Mouse (Mus musculus) MEL (cell line): ENCODE measurements around the gene Tmem176b. TPM values are rescaled to one million over a fixed set of nuclear protein-coding genes. Genes with fewer than 3 reads are reported as not detected.

Experiments
- DNase-seq: peaks from one replicate; pipeline ENCODE4 v3.0.0; 2011; ENCODE audit warnings: low read depth, low spot score
- H3K27ac ChIP-seq: 2 replicates; pipeline ENCODE4 v1.5.1; 2012; ENCODE audit warnings: low read depth, mild to moderate bottlenecking, control low read depth, low read length, moderate library complexity; ENCODE audit not compliant: control insufficient read depth
- H3K27me3 ChIP-seq, 2 experiments: fragments of 150-350 bp in 1 of 2; sonication (generic) in 1 of 2; 2 replicates each; pipeline ENCODE4 v1.6.1; 2012; ENCODE audit warnings: low read length in 2 of 2, mild to moderate bottlenecking in 2 of 2, improper control_type of control experiment in 1 of 2, moderate library complexity in 1 of 2; ENCODE audit not compliant: insufficient read depth in 2 of 2, control insufficient read depth in 1 of 2
- H3K36me3 ChIP-seq, 2 experiments: 2 replicates each; pipeline ENCODE4 v1.6.1; 2012 to 2014; ENCODE audit warnings: low read length in 2 of 2, improper control_type of control experiment in 1 of 2, inconsistent platforms in 1 of 2, mild to moderate bottlenecking in 1 of 2; ENCODE audit not compliant: insufficient read depth in 2 of 2, control insufficient read depth in 1 of 2
- H3K4me1 ChIP-seq, 2 experiments: fragments of 150-350 bp in 1 of 2; sonication (generic) in 1 of 2; 2 replicates each; pipeline ENCODE4 v1.6.1; 2012; ENCODE audit warnings: low read length in 2 of 2, improper control_type of control experiment in 1 of 2, mild to moderate bottlenecking in 1 of 2; ENCODE audit not compliant: insufficient read depth in 2 of 2, control insufficient read depth in 1 of 2
- H3K4me3 ChIP-seq, 2 experiments: fragments of 150-350 bp in 1 of 2; sonication (generic) in 1 of 2; 2 replicates each; pipeline ENCODE4 v1.5.1; 2012; ENCODE audit warnings: low read depth in 2 of 2, low read length in 2 of 2, mild to moderate bottlenecking in 2 of 2, moderate library complexity in 2 of 2, control low read depth in 1 of 2, improper control_type of control experiment in 1 of 2; ENCODE audit not compliant: control insufficient read depth in 1 of 2, insufficient read depth in 1 of 2
- H3K79me2 ChIP-seq: 2 replicates; pipeline ENCODE4 v1.6.1; 2012; ENCODE audit warnings: mild to moderate bottlenecking, low read length, moderate library complexity; ENCODE audit not compliant: control insufficient read depth, poor library complexity, insufficient read depth
- H3K9ac ChIP-seq: 2 replicates; pipeline ENCODE4 v1.6.1; 2012; ENCODE audit warnings: low read depth, mild to moderate bottlenecking, control low read depth, low read length, moderate library complexity; ENCODE audit not compliant: control insufficient read depth, poor library complexity, severe bottlenecking
- H3K9me3 ChIP-seq: fragments of 150-350 bp; sonication (generic); replicated peaks from 2 replicates; pipeline ENCODE4 v1.6.1; 2012; ENCODE audit warnings: mild to moderate bottlenecking, low read length, improper control_type of control experiment, moderate library complexity; ENCODE audit not compliant: insufficient read depth
- CHD1 ChIP-seq: IDR thresholded peaks from 2 replicates; pipeline ENCODE4 v1.6.1; 2012; ENCODE audit warnings: low read depth, mild to moderate bottlenecking, inconsistent platforms, low read length, improper control_type of control experiment
- CTCF ChIP-seq, 3 experiments: IDR thresholded peaks in 2 of 3; conservative IDR thresholded peaks in 1 of 3; 2 replicates each; pipeline ENCODE4 v1.5.1; 2011 to 2012; ENCODE audit warnings: low read length in 3 of 3, low read depth in 2 of 3, mild to moderate bottlenecking in 2 of 3, improper control_type of control experiment in 1 of 3, inconsistent platforms in 1 of 3, mixed read lengths in 1 of 3, moderate library complexity in 1 of 3; ENCODE audit not compliant: control insufficient read depth in 1 of 3, insufficient read depth in 1 of 3, poor library complexity in 1 of 3, severe bottlenecking in 1 of 3
- ELF1 ChIP-seq: IDR thresholded peaks from 2 replicates; pipeline ENCODE4 v1.6.1; 2014; ENCODE audit warnings: low read depth, mild to moderate bottlenecking, inconsistent platforms, low read length, improper control_type of control experiment, moderate library complexity
- ETS1 ChIP-seq: IDR thresholded peaks from 2 replicates; pipeline ENCODE4 v1.6.1; 2012; ENCODE audit warnings: low read depth, mild to moderate bottlenecking, inconsistent platforms, low read length, improper control_type of control experiment, moderate library complexity
- GABPA ChIP-seq: IDR thresholded peaks from 2 replicates; pipeline ENCODE4 v1.6.1; 2012; ENCODE audit warnings: low read depth, mild to moderate bottlenecking, inconsistent platforms, low read length, improper control_type of control experiment, moderate library complexity
- GATA1 ChIP-seq: IDR thresholded peaks from 2 replicates; pipeline ENCODE4 v1.6.1; 2011; ENCODE audit warnings: low read depth, low read length, improper control_type of control experiment
- HCFC1 ChIP-seq: IDR thresholded peaks from 2 replicates; pipeline ENCODE4 v1.6.1; 2012; ENCODE audit warnings: low read depth, mild to moderate bottlenecking, inconsistent platforms, low read length, improper control_type of control experiment, moderate library complexity
- JUND ChIP-seq: IDR thresholded peaks from 2 replicates; pipeline ENCODE4 v1.6.1; 2011; ENCODE audit warnings: low read depth, mild to moderate bottlenecking, improper control_type of control experiment, low read length
- MAFK ChIP-seq: IDR thresholded peaks from 2 replicates; pipeline ENCODE4 v1.6.1; 2011; ENCODE audit warnings: low read depth, mild to moderate bottlenecking, low read length, improper control_type of control experiment, borderline replicate concordance
- MAX ChIP-seq: IDR thresholded peaks from 2 replicates; pipeline ENCODE4 v1.6.1; 2011; ENCODE audit warnings: low read length, improper control_type of control experiment
- MXI1 ChIP-seq: IDR thresholded peaks from 2 replicates; pipeline ENCODE4 v1.6.1; 2011; ENCODE audit warnings: mild to moderate bottlenecking, low read depth, low read length, improper control_type of control experiment
- MYB ChIP-seq: IDR thresholded peaks from 2 replicates; pipeline ENCODE4 v1.6.1; 2011; ENCODE audit warnings: mild to moderate bottlenecking, low read depth, low read length, improper control_type of control experiment
- NELFE ChIP-seq: IDR thresholded peaks from 2 replicates; pipeline ENCODE4 v1.6.1; 2011; ENCODE audit warnings: low read depth, low read length, improper control_type of control experiment
- POLR2A ChIP-seq, 2 experiments: IDR thresholded peaks; 2 replicates each; pipeline ENCODE4 v1.6.1; 2011 to 2012; ENCODE audit warnings: low read length in 2 of 2, mild to moderate bottlenecking in 2 of 2, control low read depth in 1 of 2, improper control_type of control experiment in 1 of 2, low read depth in 1 of 2, moderate library complexity in 1 of 2; ENCODE audit not compliant: control insufficient read depth in 1 of 2, insufficient read depth in 1 of 2, poor library complexity in 1 of 2
- POLR2AphosphoS5 ChIP-seq: IDR thresholded peaks from 2 replicates; pipeline ENCODE4 v1.6.1; 2012; ENCODE audit warnings: low read depth, borderline replicate concordance, mild to moderate bottlenecking, inconsistent platforms, low read length, moderate library complexity, mixed read lengths
- RAD21 ChIP-seq: IDR thresholded peaks from 2 replicates; pipeline ENCODE4 v1.6.1; 2011; ENCODE audit warnings: mild to moderate bottlenecking, low read depth, low read length, improper control_type of control experiment
- SMC3 ChIP-seq: IDR thresholded peaks from 2 replicates; pipeline ENCODE4 v1.6.1; 2011; ENCODE audit warnings: low read depth, low read length, improper control_type of control experiment
- TAL1 ChIP-seq: IDR thresholded peaks from 2 replicates; pipeline ENCODE4 v1.6.1; 2012; ENCODE audit warnings: mild to moderate bottlenecking, inconsistent platforms, low read length, moderate library complexity, mixed read lengths
- TBP ChIP-seq: IDR thresholded peaks from 2 replicates; pipeline ENCODE4 v1.8.0; 2011; ENCODE audit warnings: low read depth, low read length, improper control_type of control experiment
- USF2 ChIP-seq, 2 experiments: IDR thresholded peaks; 2 replicates each; pipeline ENCODE4 v1.6.1; 2011 to 2012; ENCODE audit warnings: improper control_type of control experiment in 2 of 2, low read length in 2 of 2, borderline replicate concordance in 1 of 2, inconsistent platforms in 1 of 2, low read depth in 1 of 2, mild to moderate bottlenecking in 1 of 2; ENCODE audit not compliant: insufficient read depth in 1 of 2
- ZKSCAN1 ChIP-seq: IDR thresholded peaks from 2 replicates; pipeline ENCODE4 v1.6.1; 2012; ENCODE audit warnings: low read depth, mild to moderate bottlenecking, inconsistent platforms, low read length, improper control_type of control experiment, moderate library complexity
- ZNF384 ChIP-seq: IDR thresholded peaks from 2 replicates; pipeline ENCODE4 v1.6.1; 2012; ENCODE audit warnings: low read depth, mild to moderate bottlenecking, inconsistent platforms, low read length, improper control_type of control experiment
- polyA plus RNA-seq, 2 experiments: library from polyadenylated mRNA; stranded (reverse) in 1 of 2; unstranded in 1 of 2; fragments of >175 nt in 1 of 2; fragments of >200 nt in 1 of 2; gene quantifications; 2 replicates each; pipeline versions ENCODE4 v1.2.1 to v1.2.4; 2012; ENCODE audit warnings: low replicate concordance in 2 of 2, low read depth in 1 of 2; ENCODE audit not compliant: insufficient read length in 2 of 2, insufficient read depth in 1 of 2, missing spikeins in 1 of 2
- total RNA-seq: library from RNA; depleted of rRNA; stranded (reverse); fragments of 300-350 nt; gene quantifications from 2 replicates; pipeline ENCODE4 v1.2.3, GENCODE M21; 2012

The Tmem176b gene
- total and polyA plus RNA-seq, 3 experiments: 23.0 to 77.0 TPM; not detected in 1

DNA sequence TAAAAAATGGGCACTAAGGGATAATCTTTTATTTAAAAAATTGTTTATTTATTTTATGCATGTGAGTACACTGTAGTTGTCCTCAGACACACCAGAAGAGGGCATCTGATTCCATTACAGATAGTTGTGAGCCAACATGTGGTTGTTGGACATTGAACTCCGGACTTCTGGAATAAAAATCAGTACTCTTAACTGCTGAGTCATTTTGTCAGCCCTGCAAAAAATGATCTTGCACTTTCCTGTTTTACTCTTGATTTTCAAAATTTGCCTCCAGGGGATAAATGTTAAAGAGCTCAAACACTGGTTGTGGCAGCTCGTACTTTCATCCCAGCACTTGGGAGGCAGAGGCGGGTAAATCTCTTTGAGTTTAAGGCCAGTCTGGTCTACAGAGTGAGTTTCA is 34.5 kb downstream of the Tmem176b start:
- no peak overlapping the region for H3K9ac ChIP-seq
- no peak overlapping the region for H3K4me3 ChIP-seq
- no peaks in the 10 kb centered on the region for H3K27me3 ChIP-seq
- no peaks in the 10 kb centered on the region for H3K4me1 ChIP-seq
- no peaks in the 10 kb centered on the region for H3K9me3 ChIP-seq
- TF ChIP-seq GATA1 (no peak), ZNF384 (no peak), TBP (no peak), SMC3 (no peak), MYB (no peak), JUND (no peak), CHD1 (no peak), GABPA (no peak), TAL1 (no peak)
- no peak overlapping the region for H3K27ac ChIP-seq
- no peaks in the 10 kb centered on the region for H3K79me2 ChIP-seq
- no peaks in the 10 kb centered on the region for H3K36me3 ChIP-seq
- DNase-seq: no peak

DNA sequence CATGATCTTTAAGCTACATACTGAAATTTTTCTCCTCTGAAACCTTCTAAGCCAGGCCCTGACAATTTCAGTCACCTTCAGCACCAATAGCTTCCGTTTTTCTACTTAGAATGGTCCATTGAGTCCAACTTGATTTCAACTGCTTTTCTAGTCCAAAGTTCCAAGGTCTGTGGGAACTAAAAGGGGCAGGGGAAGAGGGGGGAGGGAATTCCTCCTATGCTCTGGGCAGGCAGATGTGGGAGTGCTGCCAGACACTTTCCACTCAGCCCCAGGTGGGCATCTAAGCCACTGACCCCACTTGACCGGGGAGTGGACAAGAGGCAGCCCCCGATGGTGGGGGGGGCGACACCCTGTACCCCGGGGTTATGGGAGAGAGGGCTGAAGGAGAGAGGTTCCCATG is 37.0 kb downstream of the Tmem176b start:
- H3K4me1 ChIP-seq: no peaks in the 10 kb centered on the region
- no peaks in the 10 kb centered on the region for H3K36me3 ChIP-seq
- TF ChIP-seq JUND: no peak
- no peak for TF ChIP-seq ETS1
- no peak for TF ChIP-seq CTCF (IDR thresholded peaks at IDR 0.05 in 2 of 3, conservative IDR thresholded peaks at IDR 0.05 in 1 of 3; ENCODE audit: control insufficient read depth in 1 of 3, insufficient read depth in 1 of 3, low read depth in 2 of 3, low read length in 3 of 3, poor library complexity in 1 of 3, severe bottlenecking in 1 of 3)
- TF ChIP-seq POLR2A (IDR thresholded peaks at IDR 0.05; ENCODE audit: control insufficient read depth in 1 of 2, insufficient read depth in 1 of 2, low read depth in 1 of 2, low read length in 2 of 2, poor library complexity in 1 of 2): no peak
- no peak for TF ChIP-seq USF2 (IDR thresholded peaks at IDR 0.05; ENCODE audit: borderline replicate concordance in 1 of 2, insufficient read depth in 1 of 2, low read depth in 1 of 2, low read length in 2 of 2)
- TF ChIP-seq MAX: no peak
- TF ChIP-seq ELF1: no peak
- no peak for TF ChIP-seq ZKSCAN1
- TF ChIP-seq MXI1: no peak
- TF ChIP-seq POLR2AphosphoS5: no peak
- no peak for TF ChIP-seq ZNF384
- TF ChIP-seq HCFC1: no peak
- no peak for TF ChIP-seq NELFE
- no peak for TF ChIP-seq RAD21
- no peak for TF ChIP-seq GABPA
- no peak for TF ChIP-seq MAFK
- DNase-seq: no peak
- H3K27ac ChIP-seq: no peak overlapping the region
- no peak overlapping the region for H3K9ac ChIP-seq
- no peaks in the 10 kb centered on the region for H3K27me3 ChIP-seq
- no peaks in the 10 kb centered on the region for H3K79me2 ChIP-seq
- H3K9me3 ChIP-seq: no peaks in the 10 kb centered on the region
- H3K4me3 ChIP-seq: no peak overlapping the region
